Comparison of ENCODE assay signal across 11 mouse cellular contexts in the genomic region with DNA sequence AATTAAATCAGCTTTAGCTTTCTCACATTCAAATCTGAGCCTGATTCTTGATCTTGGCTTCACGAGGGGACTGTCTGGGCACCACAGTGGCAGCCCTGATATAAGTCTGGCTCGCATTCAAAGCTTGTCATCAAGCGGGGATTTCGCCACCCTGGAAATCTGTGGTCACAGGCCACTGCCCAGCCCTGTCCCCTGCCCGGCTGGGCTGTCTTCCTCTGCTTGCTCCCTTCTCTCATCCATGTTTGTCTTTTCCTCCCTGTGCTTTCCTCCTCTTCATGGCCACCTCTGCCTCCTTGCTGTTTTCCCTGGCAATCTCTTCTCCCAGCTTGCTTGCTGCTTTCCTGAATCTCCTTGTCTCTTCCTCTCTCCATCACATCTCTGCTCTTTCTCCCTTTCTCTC. TPM values are rescaled to one million over a fixed set of nuclear protein-coding genes. Genes with fewer than 3 reads are reported as not detected.
DNase-seq lines count a peak whose midpoint lies in the region; ATAC-seq and TF ChIP-seq lines count a peak whose summit lies in the region.
"Had no signal": no experiment of that assay in that cellular context is flagged by ENCODE, and none has a peak within 500 bp of the region (broad histone marks: within the 10 kb centered on the region; RNA-seq: fewer than 3 reads in every experiment).

No protein-coding gene starts in this region.

- no peak for TF ChIP-seq CTCF in liver, adult 2 months (IDR thresholded peaks at IDR 0.05; ENCODE audit: low read depth, low read length)

- no peak overlapping the region for H3K27ac ChIP-seq in liver, adult 2 months (replicated peaks; ENCODE audit: insufficient read depth, low read depth, low read length)
- H3K27ac ChIP-seq in liver, embryonic 11.5 days (ENCODE audit: low read depth, low read length), result no peak overlapping the region
- H3K27ac ChIP-seq in forebrain, embryonic 16.5 days (ENCODE audit: low read length), result no peak overlapping the region
- peak overlapping the region; percentile 53 for H3K27ac ChIP-seq in midbrain, embryonic 15.5 days
- H3K27ac ChIP-seq: liver, embryonic 13.5 days had no signal

- no peak overlapping the region; the same call in 1 of the 2 replicates for H3K4me2 ChIP-seq in liver, embryonic 11.5 days
- H3K4me2 ChIP-seq in forebrain, embryonic 16.5 days (ENCODE audit: low read length), result peak overlapping the region; percentile 59
- peak overlapping the region; percentile 55 for H3K4me2 ChIP-seq in midbrain, embryonic 15.5 days

- DNase-seq in cerebellum, postnatal 14 days, result peak; percentile 23 to 27
- no peak for DNase-seq in cerebellum, adult 18-20 months
- peak; percentile 38 for DNase-seq in liver, adult 2 months (ENCODE audit: extremely low read depth, low read depth, low spot score)
- DNase-seq in liver, embryonic 11.5 days (ENCODE audit: low spot score), result no peak
- no peak for DNase-seq in retina, embryonic 14.5 days (ENCODE audit: low spot score)
- DNase-seq in left cerebral cortex, adult 8-10 months (ENCODE audit: low spot score in 2 of 2), result no peak

- no peaks in the 10 kb centered on the region for H3K79me2 ChIP-seq in liver, adult 2 months (ENCODE audit: control insufficient read depth, insufficient read depth, low read length)

- no peaks in the 10 kb centered on the region for H3K27me3 ChIP-seq in liver, adult 2 months (ENCODE audit: control insufficient read depth, insufficient read depth, low read length)
- H3K27me3 ChIP-seq in liver, embryonic 11.5 days (replicated peaks; ENCODE audit: control insufficient read depth, insufficient read depth, low read length), result no peaks in the 10 kb centered on the region
- peaks cover 4% of the 10 kb centered on the region; the same call in 1 of the 2 replicates for H3K27me3 ChIP-seq in forebrain, embryonic 16.5 days (replicated peaks; ENCODE audit: control insufficient read depth, insufficient read depth, low read length)
- no peaks in the 10 kb centered on the region for H3K27me3 ChIP-seq in midbrain, embryonic 15.5 days (replicated peaks)

- ATAC-seq in liver, embryonic 11.5 days (replicated peaks; ENCODE audit: low FRiP score), result no peak
- no peak for ATAC-seq in forebrain, embryonic 16.5 days
- ATAC-seq in midbrain, embryonic 15.5 days (replicated peaks), result no peak

- TF ChIP-seq POLR2A in liver, adult 2 months (IDR thresholded peaks at IDR 0.05; ENCODE audit: extremely low read depth, insufficient read depth, low read length), result no peak

- no peaks in the 10 kb centered on the region for H3K9me3 ChIP-seq in liver, embryonic 11.5 days (ENCODE audit: control insufficient read depth, low read length)
- no peaks in the 10 kb centered on the region for H3K9me3 ChIP-seq in forebrain, embryonic 16.5 days (ENCODE audit: control insufficient read depth, low read length)
- no peaks in the 10 kb centered on the region for H3K9me3 ChIP-seq in midbrain, embryonic 15.5 days
- H3K9me3 ChIP-seq: liver, embryonic 13.5 days had no signal

- peaks cover 5% of the 10 kb centered on the region for H3K4me1 ChIP-seq in liver, adult 2 months (ENCODE audit: control insufficient read depth, insufficient read depth, low read length)
- H3K4me1 ChIP-seq in liver, embryonic 11.5 days (replicated peaks; ENCODE audit: control insufficient read depth, insufficient read depth, low read length), result no peaks in the 10 kb centered on the region
- H3K4me1 ChIP-seq in forebrain, embryonic 16.5 days (replicated peaks; ENCODE audit: control insufficient read depth, insufficient read depth, low read length), result peaks cover 14% of the 10 kb centered on the region
- H3K4me1 ChIP-seq in midbrain, embryonic 15.5 days, result peaks cover 16% of the 10 kb centered on the region

- no peak overlapping the region for H3K9ac ChIP-seq in liver, adult 2 months (ENCODE audit: low read depth, low read length)
- H3K9ac ChIP-seq in liver, embryonic 11.5 days (ENCODE audit: low read depth, low read length), result no peak overlapping the region
- H3K9ac ChIP-seq in forebrain, embryonic 16.5 days (replicated peaks; ENCODE audit: low read depth, low read length), result no peak overlapping the region
- H3K9ac ChIP-seq in midbrain, embryonic 15.5 days, result 0 out of 2 replicates have a peak overlapping the region, but pooled peaks have one; percentile 35
- H3K9ac ChIP-seq: liver, embryonic 13.5 days had no signal

- H3K4me3 ChIP-seq in liver, adult 2 months (ENCODE audit: insufficient read depth, low read depth, low read length), result no peak overlapping the region
- no peak overlapping the region for H3K4me3 ChIP-seq in liver, embryonic 11.5 days (ENCODE audit: low read depth, low read length)
- H3K4me3 ChIP-seq in forebrain, embryonic 16.5 days (replicated peaks; ENCODE audit: low read length), result no peak overlapping the region
- no peak overlapping the region; the same call in 1 of the 2 replicates for H3K4me3 ChIP-seq in midbrain, embryonic 15.5 days
- H3K4me3 ChIP-seq: liver, embryonic 13.5 days had no signal

- H3K36me3 ChIP-seq in liver, adult 2 months (ENCODE audit: control insufficient read depth, insufficient read depth, low read length), result no peaks in the 10 kb centered on the region
- no peaks in the 10 kb centered on the region for H3K36me3 ChIP-seq in liver, embryonic 11.5 days (ENCODE audit: control insufficient read depth, insufficient read depth, low read length)
- H3K36me3 ChIP-seq in forebrain, embryonic 16.5 days (ENCODE audit: control insufficient read depth, insufficient read depth), result no peaks in the 10 kb centered on the region
- H3K36me3 ChIP-seq in midbrain, embryonic 15.5 days (replicated peaks), result no peaks in the 10 kb centered on the region
- H3K36me3 ChIP-seq: liver, embryonic 13.5 days had no signal

- 27% methylated on average over 5 of the region's 5 CpGs for WGBS in liver, adult 2 months
- WGBS in liver, embryonic 11.5 days, result 46% methylated on average over 5 of the region's 5 CpGs
- WGBS in forebrain, embryonic 16.5 days, result 41% methylated on average over 5 of the region's 5 CpGs
- WGBS in midbrain, embryonic 15.5 days, result 51% methylated on average over 5 of the region's 5 CpGs

RNA-seq across cellular contexts. Expression of gene Sst, which starts 6.7 kb away (rescaled TPM):
- not detected in 2 replicates for total RNA-seq in liver, adult 2 months (2014; rRNA removed)
- polyA plus RNA-seq in liver, adult 2 months (2012; rRNA removed), result not detected in 2 replicates
- polyA plus RNA-seq in liver, embryonic 11.5 days (2014; fragmentation: Nextera tagmentation; extraction: Ambion mirVana), result 0.33 TPM in 1 of 2 replicates, not detected in the other
- polyA plus RNA-seq in forebrain, embryonic 16.5 days (2015; fragmentation: Nextera tagmentation; extraction: Ambion mirVana), result 208 and 241 TPM in 2 replicates
- 271 and 284 TPM in 2 replicates for polyA plus RNA-seq in midbrain, embryonic 15.5 days (2015; fragmentation: Nextera tagmentation; extraction: Ambion mirVana)
- total RNA-seq in left cerebral cortex, adult 8-10 months (2022), result 100 to 1,000 TPM; 363 to 433 (median 383) TPM
- polyA plus RNA-seq: activated CD4-positive, CD25-positive, alpha-beta regulatory T cell, adult 4 months had no signal

RNA-seq across cellular contexts. Expression of gene Rtp2, which starts 34.7 kb away (rescaled TPM):
- total RNA-seq in liver, adult 2 months (2014; rRNA removed), result not detected in 2 replicates
- not detected in 2 replicates for polyA plus RNA-seq in liver, adult 2 months (2012; rRNA removed)
- not detected in 2 replicates for polyA plus RNA-seq in liver, embryonic 11.5 days (2014; fragmentation: Nextera tagmentation; extraction: Ambion mirVana)
- polyA plus RNA-seq in forebrain, embryonic 16.5 days (2015; fragmentation: Nextera tagmentation; extraction: Ambion mirVana), result 0.11 TPM in 1 of 2 replicates, not detected in the other
- polyA plus RNA-seq in midbrain, embryonic 15.5 days (2015; fragmentation: Nextera tagmentation; extraction: Ambion mirVana), result 0.11 and 0.22 TPM in 2 replicates
- under 1 TPM in 2 of 4 experiments, not detected in 2; 0.18 to 0.32 TPM for total RNA-seq in left cerebral cortex, adult 8-10 months (2022)
- polyA plus RNA-seq: activated CD4-positive, CD25-positive, alpha-beta regulatory T cell, adult 4 months; liver, embryonic 13.5 days; thymus, adult 2 months had no signal

Comparison
In these comparisons a context has a peak if more than half of its experiments do, and no peak if none do; other contexts are left out.
1. DNase-seq: peak in cerebellum, postnatal 14 days (2 of 2) and liver, adult 2 months (single experiment); none in cerebellum, adult 18-20 months (0 of 2), liver, embryonic 11.5 days (single experiment), retina, embryonic 14.5 days (single experiment) and left cerebral cortex, adult 8-10 months (0 of 2).
2. RNA of gene Sst, which starts 6.7 kb away (polyA plus RNA-seq): 271 to 284 TPM in midbrain, embryonic 15.5 days and 208 to 241 TPM in forebrain, embryonic 16.5 days; 0.33 TPM in liver, embryonic 11.5 days and not detected in liver, adult 2 months; every median in the first group is over 100 times any median in the second.